Mouse (Mus musculus) erythroblast, embryonic 14.5 days (primary cell): ENCODE measurements at regions not wholly inside any gene's neighbourhood (a gene's known extent, or its start where the extent isn't known, plus 50 kb on each side); places are given as distances from the start of the nearest gene placed in this dataset.

Experiments
- GATA1 ChIP-seq: IDR thresholded peaks from 2 replicates; pipeline ENCODE4 v1.6.1; 2012; ENCODE audit warnings: low read length, inconsistent platforms, mixed read lengths
- TAL1 ChIP-seq: IDR thresholded peaks from 3 replicates; pipeline ENCODE4 v1.6.1; 2012; ENCODE audit warnings: low read length, inconsistent platforms, mixed read lengths

DNA sequence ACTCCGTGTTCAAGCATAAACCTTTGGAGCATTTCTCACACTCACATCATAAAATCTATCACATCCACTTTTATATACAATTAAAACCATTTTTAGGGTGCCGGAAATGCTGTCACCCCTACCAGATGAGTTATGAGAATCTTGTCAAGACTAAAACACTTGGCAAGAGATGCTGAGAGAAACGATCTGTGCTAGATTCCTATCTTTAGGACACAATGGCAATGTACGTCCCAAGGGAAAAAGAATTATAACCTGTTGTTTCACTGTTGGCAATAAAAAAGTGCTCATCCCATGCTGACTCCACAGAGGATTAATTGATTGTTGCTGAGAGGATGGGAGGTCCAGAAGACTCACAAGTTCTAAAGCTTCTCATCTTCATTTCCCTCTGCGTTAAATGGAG lies 389.7 kb upstream of the C030005K15Rik start:
- TF ChIP-seq TAL1 (no peak), GATA1 (no peak)
